Mouse (Mus musculus): ENCODE data around the gene Pld2.

The Pld2 gene

GRCm38 (mm10) chr11:70577201-70577600 is 37.3 kb downstream of the Pld2 start:
- DNase-seq (ENCODE audit: low read depth, low spot score), result no peak

DNA sequence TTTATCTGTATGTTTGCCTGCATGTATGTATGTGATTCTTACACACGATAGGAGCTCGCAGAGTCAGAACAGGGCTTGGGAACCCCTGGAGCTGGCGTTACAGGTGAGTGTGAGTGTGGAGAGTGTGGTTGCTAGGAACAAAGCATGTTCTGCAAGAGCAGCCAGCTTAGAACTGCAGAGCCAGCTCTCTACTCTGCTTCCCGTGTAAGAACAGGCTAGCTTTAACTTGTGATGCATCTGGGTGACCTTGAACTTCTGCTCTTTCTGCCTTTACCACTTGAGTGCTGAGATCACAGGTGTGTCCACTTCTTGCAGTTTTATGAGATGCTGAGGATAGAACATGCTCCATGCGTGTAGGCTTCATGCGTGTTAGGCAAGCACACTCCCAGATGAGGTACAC is 39.1 kb downstream of the Pld2 start:
- no peak for DNase-seq (ENCODE audit: low read depth, low spot score)

DNA sequence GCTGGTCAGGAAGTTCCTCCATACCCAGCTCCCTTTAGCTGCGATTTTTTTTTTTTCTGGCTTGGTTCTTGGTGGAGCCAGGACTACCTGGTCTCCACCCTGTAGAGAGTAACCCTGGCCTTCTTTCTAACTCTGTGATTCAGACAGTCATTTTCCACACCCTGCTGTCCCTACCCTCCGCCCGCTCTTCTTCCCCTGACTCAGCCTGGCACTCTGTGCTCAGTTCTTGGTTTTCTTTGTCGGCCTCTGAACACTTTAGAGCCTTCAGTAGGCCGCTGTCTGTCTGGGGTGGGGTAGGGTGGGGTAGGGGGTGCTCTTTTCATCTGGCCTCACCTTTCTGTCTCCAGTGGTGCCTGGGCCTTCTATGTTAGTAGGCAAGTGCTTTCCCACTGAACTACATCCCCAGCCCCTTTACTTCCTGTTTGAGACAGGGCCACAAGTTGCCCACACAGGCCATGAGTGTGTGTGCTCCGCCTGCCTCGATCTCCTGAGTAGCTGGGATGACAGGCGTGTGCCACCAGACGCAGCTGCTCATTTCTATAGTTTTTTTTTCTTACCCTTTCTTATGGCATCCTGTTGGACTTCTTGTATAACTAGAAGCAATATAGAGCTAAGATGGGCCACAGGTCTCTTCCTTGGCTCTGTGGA is 40.0 kb downstream of the Pld2 start:
- DNase-seq (ENCODE audit: low read depth, low spot score), result no peak

DNA sequence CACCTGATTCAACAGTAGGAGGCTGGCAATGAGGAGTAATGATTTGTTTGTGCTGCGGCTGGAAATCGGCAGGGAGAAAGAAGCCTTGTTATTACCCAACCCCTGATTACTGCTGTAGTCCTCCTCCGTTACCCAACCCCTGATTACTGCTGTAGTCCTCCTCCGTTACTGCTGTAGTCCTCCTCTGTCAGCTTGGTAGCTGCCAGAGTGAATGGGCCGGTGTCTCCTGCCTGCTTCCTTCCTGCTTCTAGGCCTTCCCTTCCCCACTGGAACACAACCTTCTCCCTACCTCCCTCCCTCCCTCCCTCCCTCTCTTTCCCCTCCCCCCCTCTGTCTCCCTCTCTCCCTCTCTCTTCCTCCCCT is 40.5 kb downstream of the Pld2 start:
- DNase-seq (ENCODE audit: low read depth, low spot score), result peak; percentile 66

DNA sequence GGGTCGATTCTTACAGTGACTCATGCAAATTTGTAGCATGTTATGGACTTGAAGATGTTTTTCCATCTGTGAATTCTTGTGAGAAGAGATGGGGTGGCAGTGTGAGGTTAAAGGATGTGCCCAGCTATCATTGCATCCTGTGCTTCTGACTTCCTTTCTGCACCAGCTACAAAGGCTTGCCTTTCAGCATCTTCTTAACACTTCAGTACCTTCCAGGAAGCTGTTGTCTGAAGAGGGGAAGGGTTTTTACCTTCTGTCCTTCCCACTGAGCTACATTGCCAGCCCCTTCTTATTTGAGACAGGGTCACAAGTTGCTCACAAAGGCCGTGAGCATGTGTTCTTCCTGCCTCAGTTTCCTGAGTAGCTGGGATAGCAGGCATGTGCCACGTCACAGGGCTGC is 41.1 kb downstream of the Pld2 start:
- no peak for DNase-seq (ENCODE audit: low read depth, low spot score)

GRCm38 (mm10) chr11:70582196-70582595 is 42.3 kb downstream of the Pld2 start:
- DNase-seq (ENCODE audit: low read depth, low spot score), result no peak

DNA sequence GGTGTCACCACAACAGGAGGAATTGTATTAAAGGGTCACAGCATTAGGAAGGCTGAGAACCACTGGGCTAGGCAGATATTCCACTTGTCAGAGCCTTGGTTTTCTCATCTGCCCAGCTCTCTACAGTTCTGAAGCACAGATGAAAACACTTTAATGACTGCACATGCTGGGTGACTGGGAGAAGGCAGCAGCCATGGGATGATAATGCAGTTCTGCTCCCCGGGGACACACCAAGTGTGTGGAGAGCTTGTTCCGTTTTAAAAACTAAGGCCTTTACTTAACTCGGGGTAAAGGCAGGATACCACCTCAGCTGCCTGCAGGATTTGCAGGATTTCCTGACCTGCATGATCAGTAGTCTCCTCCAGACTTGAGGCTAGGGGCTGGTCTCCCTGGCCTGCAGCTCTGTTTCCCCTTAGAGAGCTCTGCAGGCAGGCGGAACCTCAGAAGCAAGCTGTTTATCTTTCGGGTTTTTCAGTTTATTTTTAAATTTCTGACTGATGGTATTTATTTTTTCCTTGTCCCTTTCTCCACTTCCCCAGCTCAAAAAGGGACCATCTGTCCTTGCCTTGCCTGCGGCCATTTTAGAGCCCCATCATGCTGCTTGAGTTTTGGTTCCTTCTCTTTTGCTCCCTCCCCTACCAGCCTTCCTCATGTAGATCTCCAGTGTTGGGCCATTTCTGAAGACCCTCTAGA is 43.3 kb downstream of the Pld2 start:
- DNase-seq (ENCODE audit: low read depth, low spot score), result peak; percentile 44

GRCm38 (mm10) chr11:70583775-70584174 is 43.9 kb downstream of the Pld2 start:
- no peak for DNase-seq (ENCODE audit: low read depth, low spot score)

DNA sequence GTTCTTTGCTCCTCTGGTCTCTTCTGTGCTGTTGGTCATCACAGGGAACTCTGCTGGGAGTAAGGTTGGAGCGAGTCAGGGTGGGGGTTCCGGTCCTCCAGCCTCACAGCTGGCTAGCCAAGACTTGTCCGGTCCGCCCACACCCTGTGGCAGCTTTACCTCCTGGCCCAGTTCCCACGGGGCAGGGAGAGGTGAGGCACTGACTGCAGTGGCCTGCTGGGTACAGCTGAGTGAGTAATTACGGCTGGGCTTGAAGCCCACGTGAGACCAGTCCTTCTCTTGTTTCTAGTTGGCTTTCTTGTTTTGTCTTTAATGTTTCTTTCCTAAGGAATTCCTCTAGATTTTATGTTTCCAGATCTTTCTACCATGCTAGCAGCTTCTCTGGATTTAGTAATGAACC is 45.6 kb downstream of the Pld2 start:
- peak; percentile 68 for DNase-seq (ENCODE audit: low read depth, low spot score)

DNA sequence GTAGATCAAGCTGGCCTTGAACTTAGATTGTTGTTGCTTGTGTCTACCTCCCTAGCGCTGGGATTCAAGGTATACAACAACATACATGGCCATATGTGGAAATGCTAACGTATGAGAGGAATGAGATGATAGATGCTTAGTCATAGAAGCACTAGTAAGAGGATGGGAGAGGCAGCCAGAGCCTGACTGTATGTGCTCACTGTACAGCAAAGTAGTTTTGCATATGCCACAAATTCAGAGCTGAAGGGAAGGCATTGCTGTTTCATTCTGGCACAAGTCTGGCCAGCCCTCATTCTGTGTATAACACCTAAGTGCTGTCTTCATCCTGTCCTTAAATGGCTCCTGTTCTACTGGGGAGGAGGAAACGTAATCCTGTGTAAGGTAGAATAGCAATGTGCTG is 46.4 kb downstream of the Pld2 start:
- DNase-seq (ENCODE audit: low read depth, low spot score), result peak; percentile 61

DNA sequence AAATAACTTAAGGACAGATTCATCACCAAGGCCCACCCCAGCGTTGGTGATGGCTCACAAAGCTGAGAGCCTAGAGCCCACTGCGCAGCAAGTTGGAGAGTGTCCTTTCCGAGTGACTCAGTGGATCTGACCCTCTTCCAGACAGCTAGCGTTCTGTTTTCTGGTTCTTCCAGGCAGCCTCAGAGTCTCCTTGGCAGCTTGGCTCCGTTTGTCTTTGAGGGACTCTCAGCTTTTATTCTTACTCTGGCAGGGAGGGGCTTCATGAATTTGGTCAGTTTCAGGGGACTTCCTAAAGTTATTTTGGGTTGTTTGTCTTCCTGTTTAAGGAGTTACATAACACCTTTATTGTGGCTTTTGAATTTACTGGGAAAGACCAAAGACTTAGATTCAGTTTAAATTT is 47.1 kb downstream of the Pld2 start:
- DNase-seq (ENCODE audit: low read depth, low spot score), result no peak

- DNase-seq (ENCODE audit: low read depth, low spot score), result no peak
Observed at GRCm38 (mm10) chr11:70591733-70592132, 51.9 kb downstream of the Pld2 start.

- no peak for DNase-seq (ENCODE audit: low read depth, low spot score)
Observed at GRCm38 (mm10) chr11:70594253-70594989, 54.6 kb downstream of the Pld2 start.

DNA sequence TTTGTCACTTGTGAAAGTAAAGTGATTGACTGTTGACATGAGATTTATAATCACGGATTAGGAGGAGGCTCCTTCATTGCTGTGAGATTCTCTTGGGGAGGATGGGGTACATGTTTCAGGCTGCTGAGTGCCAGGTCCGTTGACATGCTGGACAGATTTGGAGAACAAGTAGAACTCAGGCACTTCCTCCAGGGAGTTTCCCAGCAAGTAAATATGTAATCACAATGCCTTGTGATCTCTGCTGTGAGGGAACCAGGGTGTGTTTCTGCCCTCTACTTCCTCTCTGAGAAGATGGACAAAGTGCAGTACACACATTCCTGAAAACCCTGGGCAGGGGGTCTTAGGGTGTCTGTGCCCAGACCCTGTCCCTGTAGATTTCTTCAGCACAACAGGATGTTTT is 55.8 kb downstream of the Pld2 start:
- DNase-seq (ENCODE audit: low read depth, low spot score), result no peak

- DNase-seq (ENCODE audit: low read depth, low spot score), result peak; percentile 78
Observed at GRCm38 (mm10) chr11:70596094-70596493, 56.2 kb downstream of the Pld2 start.

- no peak for DNase-seq (ENCODE audit: low read depth, low spot score)
Observed at GRCm38 (mm10) chr11:70597301-70597700, 57.4 kb downstream of the Pld2 start.

- DNase-seq (ENCODE audit: low read depth, low spot score), result no peak
Observed at GRCm38 (mm10) chr11:70598451-70598953, 58.6 kb downstream of the Pld2 start.

- peak; percentile 86 for DNase-seq (ENCODE audit: low read depth, low spot score)
Observed at GRCm38 (mm10) chr11:70605024-70605566, 65.2 kb downstream of the Pld2 start.

DNA sequence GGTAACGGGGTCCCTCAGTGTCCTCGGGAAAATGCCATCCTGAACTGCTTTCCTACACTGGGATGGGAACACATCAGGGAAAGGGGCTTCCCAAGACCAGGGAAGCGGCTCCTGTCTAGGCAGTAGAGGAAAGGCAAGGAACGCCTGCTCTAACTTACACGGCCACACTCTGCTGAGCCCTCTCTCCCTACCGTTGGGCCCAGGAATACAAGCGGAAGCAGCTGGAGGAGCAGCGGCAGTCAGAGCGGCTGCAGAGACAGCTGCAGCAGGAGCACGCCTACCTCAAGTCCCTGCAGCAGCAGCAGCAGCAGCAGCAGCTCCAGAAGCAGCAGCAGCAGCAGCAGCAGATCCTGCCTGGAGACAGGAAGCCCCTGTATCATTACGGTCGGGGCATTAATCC is 66.9 kb downstream of the Pld2 start:
- no peak for DNase-seq (ENCODE audit: low read depth, low spot score)

GRCm38 (mm10) chr11:70607611-70608010 is 67.7 kb downstream of the Pld2 start:
- no peak for DNase-seq (ENCODE audit: low read depth, low spot score)

Data from brain, adult 2 months (tissue).